Mouse (Mus musculus): ENCODE measurements around the gene Tspan14. TPM values are rescaled to one million over a fixed set of nuclear protein-coding genes. Genes with fewer than 3 reads are reported as not detected.

Tspan14 gene
- polyA plus RNA-seq, 1 experiment from 2014 or later = 71.4 TPM

Other genes starting within 250 kb of the Tspan14 start
- 0.46 and 0.70 TPM in 2 replicates for gene Sh2d4b, start 73.5 kb downstream of the Tspan14 start, polyA plus RNA-seq (2014; fragmentation: Nextera tagmentation; extraction: Ambion mirVana)
- gene Fam213a, start 47.0 kb upstream of the Tspan14 start, polyA plus RNA-seq (2014; fragmentation: Nextera tagmentation; extraction: Ambion mirVana) = 46.3 and 46.4 TPM in 2 replicates
- not detected in 2 replicates for gene Dydc2, start 102.4 kb upstream of the Tspan14 start, polyA plus RNA-seq (2014; fragmentation: Nextera tagmentation; extraction: Ambion mirVana)
- not detected in 2 replicates for gene Dydc1, start 106.1 kb upstream of the Tspan14 start, polyA plus RNA-seq (2014; fragmentation: Nextera tagmentation; extraction: Ambion mirVana)
- gene Mat1a, start 138.2 kb upstream of the Tspan14 start, polyA plus RNA-seq (2014; fragmentation: Nextera tagmentation; extraction: Ambion mirVana) = 2.0 TPM in 1 of 2 replicates, not detected in the other
- not detected in 2 replicates for gene Sftpa1, start 165.0 kb upstream of the Tspan14 start, polyA plus RNA-seq (2014; fragmentation: Nextera tagmentation; extraction: Ambion mirVana)
- not detected in 2 replicates for gene Mbl1, start 184.7 kb upstream of the Tspan14 start, polyA plus RNA-seq (2014; fragmentation: Nextera tagmentation; extraction: Ambion mirVana)
- not detected in 2 replicates for gene Sftpd, start 218.3 kb upstream of the Tspan14 start, polyA plus RNA-seq (2014; fragmentation: Nextera tagmentation; extraction: Ambion mirVana)

Measured in intestine, embryonic 14.5 days (tissue).